Mouse (Mus musculus): ENCODE data around the gene Pus3. TPM values are rescaled to one million over a fixed set of nuclear protein-coding genes. Genes with fewer than 3 reads are reported as not detected.

Pus3 gene
- polyA plus RNA-seq, 1 experiment from 2014 or later: 5.2 TPM

DNA sequence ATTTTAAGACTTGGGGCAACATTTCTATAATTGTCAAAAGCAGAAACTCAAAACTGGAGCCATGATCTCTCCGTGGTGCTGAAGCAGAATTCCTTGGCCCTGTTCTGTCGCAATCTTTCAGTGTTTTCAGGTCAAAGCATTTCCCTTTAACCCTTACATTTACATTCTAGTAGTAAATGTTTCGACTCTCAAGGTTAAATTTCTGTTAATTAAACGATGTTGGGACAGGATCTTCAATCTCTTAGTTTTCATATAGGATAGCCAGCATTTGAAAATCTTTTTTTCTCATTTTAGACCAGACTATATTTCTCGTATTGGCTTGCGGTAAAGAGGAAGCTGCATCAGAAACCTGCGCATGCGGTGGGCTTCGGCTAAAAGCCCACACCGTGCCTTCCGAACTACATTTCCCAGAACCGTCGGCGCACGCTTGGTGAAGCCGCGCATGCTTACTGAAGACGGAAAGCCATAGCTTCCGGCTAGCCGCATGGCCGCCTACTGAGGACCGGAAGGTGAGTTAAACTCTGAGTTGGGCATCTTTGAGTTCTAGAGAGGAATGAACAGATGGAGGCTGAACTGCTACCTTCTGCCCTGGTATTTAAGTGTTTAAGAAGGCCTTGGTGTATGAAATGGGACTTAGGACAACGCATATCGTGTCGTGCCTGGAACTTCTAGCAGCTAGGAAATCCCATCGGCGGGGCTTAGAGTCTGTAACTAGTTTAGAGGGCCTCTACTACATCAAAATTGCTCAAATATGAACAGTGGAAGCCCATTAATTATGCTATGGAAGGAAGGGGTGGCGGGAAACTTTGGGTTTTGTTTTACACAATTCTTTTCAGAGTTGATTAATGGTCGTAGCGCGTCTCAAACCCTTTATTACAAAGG lies 855 bp downstream of the Pus3 start:
- Histone ChIP-seq H3K9me3 (replicated peaks; ENCODE audit: control insufficient read depth, low read length) (no peaks in the 10 kb centered on the region), H3K9ac (ENCODE audit: low read depth, low read length) (peak overlapping the region; percentile 66), H3K36me3 (ENCODE audit: control insufficient read depth, insufficient read depth) (peaks cover 11% of the 10 kb centered on the region), H3K4me2 (ENCODE audit: low read depth, low read length) (peak overlapping the region; percentile 79), H3K27ac (ENCODE audit: low read length) (no peak overlapping the region), H3K4me1 (ENCODE audit: control insufficient read depth, low read depth, low read length) (peaks cover 12% of the 10 kb centered on the region), H3K4me3 (ENCODE audit: low read depth, low read length) (peak overlapping the region; percentile 71), H3K27me3 (ENCODE audit: control insufficient read depth, insufficient read depth, low read depth, low read length) (peaks cover 31% of the 10 kb centered on the region)
- 1% methylated on average over 31 of the region's 31 CpGs for WGBS (ENCODE audit: insufficient replicate concordance)
- peak; percentile 82 for ATAC-seq (ENCODE audit: low read depth)

DNA sequence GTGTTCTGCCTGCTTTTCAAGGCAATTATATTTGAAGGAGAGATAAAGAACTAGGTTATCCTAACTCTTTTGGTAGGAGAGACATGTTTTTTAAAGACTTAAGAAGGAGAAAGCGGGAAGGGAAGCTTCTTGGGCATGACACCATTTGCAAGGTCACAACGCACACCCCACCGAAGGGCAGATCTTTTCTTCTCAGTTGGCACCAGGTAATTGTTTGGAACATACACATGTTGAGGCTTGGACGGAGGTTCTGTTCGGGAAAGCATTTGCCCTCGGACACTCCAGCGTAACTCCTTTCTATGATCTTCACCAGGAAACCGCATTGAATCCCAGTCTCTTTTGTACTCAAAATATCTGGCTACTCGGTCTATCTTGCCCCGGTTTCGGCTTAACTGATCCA lies 2.7 kb downstream of the Pus3 start:
- Histone ChIP-seq H3K27ac (ENCODE audit: low read length) (no peak overlapping the region), H3K4me2 (ENCODE audit: low read depth, low read length) (no peak overlapping the region), H3K9me3 (replicated peaks; ENCODE audit: control insufficient read depth, low read length) (no peaks in the 10 kb centered on the region), H3K4me1 (ENCODE audit: control insufficient read depth, low read depth, low read length) (peaks cover 12% of the 10 kb centered on the region), H3K4me3 (ENCODE audit: low read depth, low read length) (no peak overlapping the region), H3K9ac (ENCODE audit: low read depth, low read length) (no peak overlapping the region), H3K36me3 (ENCODE audit: control insufficient read depth, insufficient read depth) (peaks cover 19% of the 10 kb centered on the region), H3K27me3 (ENCODE audit: control insufficient read depth, insufficient read depth, low read depth, low read length) (peaks cover 30% of the 10 kb centered on the region)
- 90% methylated on average over 11 of the region's 11 CpGs for WGBS (ENCODE audit: insufficient replicate concordance)
- ATAC-seq (ENCODE audit: low read depth): no peak

DNA sequence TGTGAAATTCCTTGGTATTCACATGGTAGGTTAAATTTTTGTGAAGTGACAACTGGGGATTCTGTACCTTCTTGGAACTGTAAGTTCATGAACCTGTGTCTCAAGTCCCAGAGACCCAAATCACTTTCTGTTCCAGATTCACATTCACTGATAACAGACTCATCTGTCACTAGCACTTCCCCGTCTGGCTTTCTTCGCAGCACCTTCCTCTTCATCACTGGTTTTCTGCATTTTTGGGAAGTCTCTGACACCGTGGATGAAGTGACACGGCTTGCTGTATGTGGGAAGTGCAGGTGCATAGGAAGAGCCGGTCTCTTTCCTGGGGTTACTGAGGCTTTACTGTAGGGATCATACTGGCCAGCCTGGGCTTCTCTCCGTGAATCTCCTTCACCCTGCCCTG lies 3.2 kb downstream of the Pus3 start:
- no peak overlapping the region for H3K4me2 ChIP-seq (ENCODE audit: low read depth, low read length)
- H3K4me1 ChIP-seq (ENCODE audit: control insufficient read depth, low read depth, low read length): peaks cover 12% of the 10 kb centered on the region
- H3K27me3 ChIP-seq (ENCODE audit: control insufficient read depth, insufficient read depth, low read depth, low read length): peaks cover 27% of the 10 kb centered on the region
- WGBS (ENCODE audit: insufficient replicate concordance): 52% methylated on average over 6 of the region's 6 CpGs
- no peaks in the 10 kb centered on the region for H3K9me3 ChIP-seq (replicated peaks; ENCODE audit: control insufficient read depth, low read length)
- no peak overlapping the region for H3K9ac ChIP-seq (ENCODE audit: low read depth, low read length)
- peaks cover 23% of the 10 kb centered on the region for H3K36me3 ChIP-seq (ENCODE audit: control insufficient read depth, insufficient read depth)
- H3K27ac ChIP-seq (ENCODE audit: low read length): no peak overlapping the region
- no peak for ATAC-seq (ENCODE audit: low read depth)
- no peak overlapping the region for H3K4me3 ChIP-seq (ENCODE audit: low read depth, low read length)

DNA sequence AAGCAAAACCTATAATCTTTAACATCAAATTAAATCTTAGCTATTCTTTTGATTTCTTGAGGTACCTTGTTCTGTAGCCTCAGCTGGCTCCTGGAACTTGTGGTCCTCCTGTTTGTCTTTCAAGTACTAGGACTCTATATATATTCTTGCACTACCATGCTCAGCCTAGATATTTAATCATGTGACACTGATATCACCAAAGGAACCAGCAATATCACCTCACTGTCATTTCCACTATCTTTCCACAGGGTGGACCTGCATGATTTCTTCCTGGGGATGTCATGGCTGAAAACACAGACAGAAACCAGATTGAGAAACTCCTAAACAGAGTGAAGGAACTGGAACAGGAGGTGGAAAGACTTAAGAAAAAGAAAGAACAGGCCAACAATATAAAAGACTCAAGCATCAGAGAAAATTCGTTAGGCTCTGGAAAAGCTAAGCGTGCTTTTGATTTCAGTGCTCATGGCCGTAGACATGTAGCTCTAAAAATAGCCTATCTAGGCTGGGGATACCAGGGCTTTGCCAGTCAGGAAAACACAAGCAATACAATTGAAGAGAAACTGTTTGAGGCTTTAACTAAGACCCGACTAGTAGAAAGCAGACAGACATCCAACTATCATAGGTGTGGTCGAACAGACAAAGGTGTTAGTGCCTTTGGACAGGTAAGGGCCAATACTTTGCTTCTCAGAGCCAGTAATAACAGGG lies 6.3 kb downstream of the Pus3 start:
- peaks cover 35% of the 10 kb centered on the region for H3K36me3 ChIP-seq (ENCODE audit: control insufficient read depth, insufficient read depth)
- H3K4me1 ChIP-seq (ENCODE audit: control insufficient read depth, low read depth, low read length): peaks cover 7% of the 10 kb centered on the region
- H3K27me3 ChIP-seq (ENCODE audit: control insufficient read depth, insufficient read depth, low read depth, low read length): no peaks in the 10 kb centered on the region
- ATAC-seq (ENCODE audit: low read depth): no peak
- H3K4me3 ChIP-seq (ENCODE audit: low read depth, low read length): no peak overlapping the region
- H3K4me2 ChIP-seq (ENCODE audit: low read depth, low read length): no peak overlapping the region
- no peak overlapping the region for H3K9ac ChIP-seq (ENCODE audit: low read depth, low read length)
- no peaks in the 10 kb centered on the region for H3K9me3 ChIP-seq (replicated peaks; ENCODE audit: control insufficient read depth, low read length)
- 76% methylated on average over 5 of the region's 5 CpGs for WGBS (ENCODE audit: insufficient replicate concordance)
- H3K27ac ChIP-seq (ENCODE audit: low read length): no peak overlapping the region

DNA sequence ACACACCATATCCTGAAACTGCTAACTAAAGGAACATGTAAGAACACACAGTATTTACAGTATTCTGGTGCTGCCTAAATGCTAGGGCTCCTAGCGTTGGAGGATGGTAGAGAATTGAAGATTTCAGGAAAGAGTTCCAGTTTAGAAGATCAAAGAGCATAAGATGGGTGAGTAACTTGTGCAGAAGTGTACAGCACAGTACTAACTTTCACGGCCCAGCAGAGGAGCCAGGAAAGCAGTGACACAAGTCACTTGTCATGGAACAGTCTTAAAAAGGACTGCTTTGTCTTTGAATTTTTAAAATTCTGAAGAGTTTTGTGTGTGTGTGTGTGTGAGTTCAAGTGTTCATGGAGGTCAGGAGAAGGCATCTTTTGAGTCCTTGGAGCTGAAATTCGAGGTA lies 9.6 kb downstream of the Pus3 start:
- Histone ChIP-seq H3K27me3 (ENCODE audit: control insufficient read depth, insufficient read depth, low read depth, low read length) (peaks cover 7% of the 10 kb centered on the region), H3K9me3 (replicated peaks; ENCODE audit: control insufficient read depth, low read length) (no peaks in the 10 kb centered on the region), H3K36me3 (ENCODE audit: control insufficient read depth, insufficient read depth) (peaks cover 27% of the 10 kb centered on the region), H3K4me1 (ENCODE audit: control insufficient read depth, low read depth, low read length) (peaks cover 3% of the 10 kb centered on the region), H3K9ac (ENCODE audit: low read depth, low read length) (no peak overlapping the region), H3K4me3 (ENCODE audit: low read depth, low read length) (no peak overlapping the region), H3K4me2 (ENCODE audit: low read depth, low read length) (no peak overlapping the region), H3K27ac (ENCODE audit: low read length) (no peak overlapping the region)
- WGBS (ENCODE audit: insufficient replicate concordance): 83% methylated on average over 3 of the region's 3 CpGs
- ATAC-seq (ENCODE audit: low read depth): no peak

DNA sequence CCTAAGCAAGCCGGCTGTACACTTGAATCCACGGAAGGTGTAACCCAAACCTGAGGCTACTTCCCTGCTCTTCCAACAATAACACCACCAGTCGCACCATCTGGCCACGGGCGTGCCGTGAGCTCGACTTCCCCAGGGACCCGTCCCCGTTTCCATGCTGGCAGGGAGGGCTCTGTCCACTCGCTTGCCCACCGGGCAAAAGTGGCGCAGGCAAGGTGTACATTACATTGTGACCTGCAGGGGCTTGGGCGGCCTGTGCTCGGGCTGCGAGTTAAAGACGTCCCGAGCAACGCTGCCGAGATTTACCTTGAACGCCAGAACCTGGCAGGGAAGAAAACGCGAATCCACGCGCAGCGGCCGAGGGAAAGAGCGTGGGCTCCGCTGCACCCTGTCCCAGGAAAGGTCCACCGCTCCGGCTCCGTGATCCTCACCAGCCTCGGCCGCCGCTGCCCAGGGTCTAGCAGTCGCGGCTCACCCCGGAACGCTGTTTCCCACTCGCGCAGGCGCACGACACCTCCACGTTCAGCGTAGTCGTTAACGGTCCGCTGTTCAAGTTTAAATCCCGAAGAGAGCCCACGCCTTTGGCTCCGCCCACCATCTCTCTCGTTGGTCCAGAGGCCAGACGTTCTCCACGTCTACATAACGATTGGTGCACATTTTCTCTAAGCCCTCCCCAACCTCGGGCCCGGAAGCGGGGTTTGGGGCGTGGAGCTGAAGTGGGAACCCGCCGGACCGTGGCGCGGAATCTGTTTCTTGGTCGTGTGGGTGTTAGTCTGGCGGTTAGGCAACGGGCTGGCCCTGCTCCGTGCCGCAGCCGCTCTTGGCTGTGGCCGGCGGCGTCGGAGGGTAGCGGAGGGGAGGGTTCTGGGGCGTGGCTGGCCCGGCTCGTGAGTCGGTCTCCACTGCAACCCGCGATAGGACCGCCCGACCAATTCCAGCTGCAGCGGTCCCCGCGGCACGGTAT lies 11.5 kb downstream of the Pus3 start, which contains the start of the genes Pate2 and Hyls1:
Gene Pate2, plus strand, starts transcription at position 714 of the 964 bp plus-strand sequence.
Gene Hyls1, minus strand, starts transcription at position 828 of the 964 bp plus-strand sequence.
- Histone ChIP-seq H3K27me3 (ENCODE audit: control insufficient read depth, insufficient read depth, low read depth, low read length) (peaks cover 20% of the 10 kb centered on the region), H3K9ac (ENCODE audit: low read depth, low read length) (peak within 1 kb of the TSS; percentile 92), H3K9me3 (replicated peaks; ENCODE audit: control insufficient read depth, low read length) (no peaks in the 10 kb centered on the region), H3K27ac (ENCODE audit: low read length) (peak within 1 kb of the TSS; percentile 94), H3K4me1 (ENCODE audit: control insufficient read depth, low read depth, low read length) (peaks cover 3% of the 10 kb centered on the region), H3K36me3 (ENCODE audit: control insufficient read depth, insufficient read depth) (peaks cover 21% of the 10 kb centered on the region), H3K4me3 (ENCODE audit: low read depth, low read length) (peak within 1 kb of the TSS; percentile 95), H3K4me2 (ENCODE audit: low read depth, low read length) (peak within 1 kb of the TSS; percentile 73)
- under 1% methylated on average over 85 of the region's 86 CpGs for WGBS (ENCODE audit: insufficient replicate concordance)
- peak; percentile 94 for ATAC-seq (ENCODE audit: low read depth)

DNA sequence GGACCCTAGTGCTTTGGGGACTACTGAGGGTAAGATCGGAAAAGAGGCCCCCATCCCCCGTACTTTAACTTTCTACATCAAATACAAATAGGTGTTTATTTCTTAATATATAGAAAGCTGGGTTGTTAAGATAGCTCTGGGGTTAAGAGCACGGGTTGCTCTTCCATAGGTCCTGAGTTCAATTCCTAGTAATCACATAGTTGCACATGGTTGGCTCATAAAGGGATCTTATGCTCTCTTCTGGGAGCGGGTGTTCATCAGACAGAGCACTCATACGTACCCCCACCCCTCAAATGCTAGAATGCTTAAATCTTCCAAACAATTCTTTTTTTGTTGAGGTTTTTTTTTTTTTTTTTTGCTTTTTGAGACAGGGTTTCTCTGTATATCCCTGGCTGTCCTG lies 12.3 kb downstream of the Pus3 start:
- Histone ChIP-seq H3K9ac (ENCODE audit: low read depth, low read length) (peak overlapping the region; percentile 92), H3K4me2 (ENCODE audit: low read depth, low read length) (peak overlapping the region; percentile 73), H3K36me3 (ENCODE audit: control insufficient read depth, insufficient read depth) (peaks cover 17% of the 10 kb centered on the region), H3K27ac (ENCODE audit: low read length) (peak overlapping the region; percentile 94), H3K9me3 (replicated peaks; ENCODE audit: control insufficient read depth, low read length) (no peaks in the 10 kb centered on the region), H3K4me3 (ENCODE audit: low read depth, low read length) (peak overlapping the region; percentile 95), H3K27me3 (ENCODE audit: control insufficient read depth, insufficient read depth, low read depth, low read length) (peaks cover 20% of the 10 kb centered on the region), H3K4me1 (ENCODE audit: control insufficient read depth, low read depth, low read length) (peaks cover 3% of the 10 kb centered on the region)
- no peak for ATAC-seq (ENCODE audit: low read depth)
- WGBS (ENCODE audit: insufficient replicate concordance): 4% methylated on average over 5 of the region's 5 CpGs

DNA sequence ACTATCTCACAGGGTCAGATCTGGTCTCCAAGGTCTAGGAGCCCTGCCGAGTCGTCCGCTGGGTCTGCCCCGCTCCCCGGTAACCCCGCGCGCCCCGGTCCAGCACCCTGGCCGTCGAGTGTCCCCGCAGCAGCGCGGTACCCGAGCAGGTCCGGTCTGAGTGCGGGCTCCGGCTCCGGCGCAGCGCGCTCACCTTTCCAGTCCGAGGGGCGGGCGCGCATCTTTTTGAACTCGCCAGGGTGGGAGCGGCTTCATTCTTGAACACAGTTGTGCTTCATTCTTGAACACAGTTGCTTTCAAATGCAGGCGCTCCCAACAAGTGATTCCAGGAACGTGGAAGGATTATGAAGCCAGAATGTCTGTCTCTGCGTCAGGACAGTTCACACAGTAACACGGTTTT lies 16.0 kb downstream of the Pus3 start:
- Histone ChIP-seq H3K9ac (ENCODE audit: low read depth, low read length) (no peak overlapping the region), H3K27ac (ENCODE audit: low read length) (no peak overlapping the region), H3K4me1 (ENCODE audit: control insufficient read depth, low read depth, low read length) (no peaks in the 10 kb centered on the region; the same call in 1 of the 2 replicates), H3K4me3 (ENCODE audit: low read depth, low read length) (no peak overlapping the region), H3K9me3 (replicated peaks; ENCODE audit: control insufficient read depth, low read length) (no peaks in the 10 kb centered on the region), H3K27me3 (ENCODE audit: control insufficient read depth, insufficient read depth, low read depth, low read length) (peaks cover 20% of the 10 kb centered on the region), H3K36me3 (ENCODE audit: control insufficient read depth, insufficient read depth) (no peaks in the 10 kb centered on the region), H3K4me2 (ENCODE audit: low read depth, low read length) (no peak overlapping the region)
- WGBS (ENCODE audit: insufficient replicate concordance): 8% methylated on average over 32 of the region's 32 CpGs
- no peak for ATAC-seq (ENCODE audit: low read depth)
